Mouse (Mus musculus): ENCODE data around the gene Retreg1.

DNA sequence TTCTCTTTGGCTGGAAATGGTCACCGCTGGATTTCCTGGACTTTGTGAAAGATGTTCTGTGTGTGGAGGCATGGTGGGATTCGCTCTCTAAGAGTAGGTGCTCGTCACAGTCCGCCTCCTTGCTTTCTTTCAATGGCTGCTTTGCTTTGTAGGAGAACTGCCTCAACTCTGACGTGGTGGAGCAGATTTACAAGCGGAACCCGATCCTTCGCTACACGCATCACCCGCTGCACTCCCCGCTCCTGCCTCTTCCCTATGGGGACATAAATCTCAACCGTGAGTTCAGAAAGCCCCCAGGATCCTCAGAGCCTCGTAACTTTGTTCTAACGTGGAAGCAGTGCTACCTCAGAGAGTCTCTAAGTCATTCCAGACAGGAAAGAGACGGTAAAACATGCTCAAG is 39.9 kb upstream of the Retreg1 start:
- TF ChIP-seq SRF (IDR thresholded peaks at IDR 0.05; ENCODE audit: control insufficient read depth, insufficient read length, low read depth) (no peak), MAX (IDR thresholded peaks at IDR 0.05; ENCODE audit: low read depth) (no peak), POLR2A (IDR thresholded peaks at IDR 0.05; ENCODE audit: insufficient read length, low read depth) (no peak), MYOG (IDR thresholded peaks at IDR 0.05; ENCODE audit: control insufficient read depth in 1 of 3, insufficient read depth in 1 of 3, insufficient read length in 2 of 3, low read depth in 2 of 3) (no peak), REST (IDR thresholded peaks at IDR 0.05; ENCODE audit: insufficient read depth, insufficient read length) (no peak)

Measured in myocyte (in vitro differentiated cells).